Mouse (Mus musculus) ES-E14 (cell line): Measurements from ENCODE around the gene Mycn.

Experiments
- CHD2 ChIP-seq: IDR thresholded peaks from 2 replicates; pipeline ENCODE4 v1.6.1; 2014; ENCODE audit warnings: mild to moderate bottlenecking, low read depth, low read length, inconsistent platforms
- HCFC1 ChIP-seq: IDR thresholded peaks from 2 replicates; pipeline ENCODE4 v1.6.1; 2012; ENCODE audit warnings: low read length, inconsistent platforms, borderline replicate concordance; ENCODE audit not compliant: insufficient read depth
- ZC3H11A ChIP-seq: IDR thresholded peaks from 2 replicates; pipeline ENCODE4 v1.6.1; 2012; ENCODE audit warnings: low read depth, mild to moderate bottlenecking, inconsistent platforms, low read length, borderline replicate concordance
- ZNF384 ChIP-seq: IDR thresholded peaks from 2 replicates; pipeline ENCODE4 v1.6.1; 2012; ENCODE audit warnings: low read depth, low read length, inconsistent platforms

GRCm38 (mm10) chr12:12937088-12937487 is 4.6 kb downstream of the Mycn start:
- no peak for TF ChIP-seq CHD2
- TF ChIP-seq ZC3H11A: no peak
- TF ChIP-seq ZNF384: no peak
- TF ChIP-seq HCFC1: no peak
